Mouse (Mus musculus): ENCODE data around the gene Gm9821.

The Gm9821 gene

DNA sequence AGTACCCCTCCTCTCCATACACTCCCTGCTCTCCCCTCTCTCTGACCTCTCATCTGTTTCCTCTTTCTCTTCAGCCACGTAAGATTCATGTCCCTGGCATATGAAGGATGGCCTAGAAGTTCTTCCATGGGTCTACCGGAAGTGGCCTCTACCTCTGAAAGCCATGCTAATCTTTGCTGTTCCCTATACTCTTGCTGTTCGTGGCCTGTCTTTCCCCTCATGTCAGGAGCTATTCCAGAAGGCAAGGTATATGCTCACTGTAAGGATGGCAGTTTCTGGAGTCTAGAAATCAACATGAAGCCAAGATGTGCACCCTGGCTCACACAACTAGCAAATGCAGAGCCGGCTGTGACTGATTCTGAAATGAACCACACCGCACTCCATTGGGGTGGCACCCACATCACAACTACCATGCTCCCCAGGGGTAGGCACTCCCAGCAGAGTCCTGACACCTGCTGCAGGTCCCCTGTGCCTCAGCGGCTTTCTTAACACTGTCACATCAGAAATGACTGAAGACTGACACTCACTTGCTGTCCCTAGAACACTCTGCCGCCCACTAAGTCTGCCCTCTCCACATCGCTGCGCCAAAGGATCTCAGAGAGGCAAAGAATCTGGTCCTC is 39.5 kb downstream of the Gm9821 start:
- in situ Hi-C loops (cut with MboI; ENCODE audit: low pct_unique_long_range_greater_than_20kb in 1 of 2, low sequenced_read_pairs in 2 of 2, unreplicated experiment in 1 of 2): no loop called here

DNA sequence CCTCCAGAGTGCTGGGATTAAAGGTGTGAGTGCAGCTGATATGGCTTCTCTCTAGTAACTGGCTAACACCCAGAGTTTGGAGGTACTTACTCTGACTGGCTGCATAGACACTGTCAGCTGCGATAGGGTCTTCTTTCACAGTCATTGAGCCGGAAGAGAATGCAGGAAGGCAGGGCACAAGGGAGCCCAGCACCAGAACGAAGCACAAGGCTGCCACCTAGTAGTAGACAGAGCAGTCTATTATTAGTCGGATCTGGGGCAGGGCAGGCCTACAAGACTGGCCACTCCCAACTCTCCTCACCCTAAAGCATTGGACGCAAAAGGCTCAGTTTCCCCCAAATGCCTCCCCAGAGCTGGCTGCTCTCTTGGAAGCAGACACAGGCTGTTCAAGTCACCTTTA is 40.6 kb downstream of the Gm9821 start:
- in situ Hi-C loops (cut with MboI; ENCODE audit: low pct_unique_long_range_greater_than_20kb in 1 of 2, low sequenced_read_pairs in 2 of 2, unreplicated experiment in 1 of 2): no loop called here

GRCm38 (mm10) chr2:91987542-91987941 is 42.0 kb downstream of the Gm9821 start:
- in situ Hi-C loops (cut with MboI; ENCODE audit: low pct_unique_long_range_greater_than_20kb in 1 of 2, low sequenced_read_pairs in 2 of 2, unreplicated experiment in 1 of 2): no loop called here

GRCm38 (mm10) chr2:91989750-91990149 is 44.2 kb downstream of the Gm9821 start:
- in situ Hi-C loops (cut with MboI; ENCODE audit: low pct_unique_long_range_greater_than_20kb in 1 of 2, low sequenced_read_pairs in 2 of 2, unreplicated experiment in 1 of 2): loop anchor here in 1 of 2 experiments (10.0 kb wide), 1 partner anchor 325 kb away; no protein-coding TSS in a partner anchor

DNA sequence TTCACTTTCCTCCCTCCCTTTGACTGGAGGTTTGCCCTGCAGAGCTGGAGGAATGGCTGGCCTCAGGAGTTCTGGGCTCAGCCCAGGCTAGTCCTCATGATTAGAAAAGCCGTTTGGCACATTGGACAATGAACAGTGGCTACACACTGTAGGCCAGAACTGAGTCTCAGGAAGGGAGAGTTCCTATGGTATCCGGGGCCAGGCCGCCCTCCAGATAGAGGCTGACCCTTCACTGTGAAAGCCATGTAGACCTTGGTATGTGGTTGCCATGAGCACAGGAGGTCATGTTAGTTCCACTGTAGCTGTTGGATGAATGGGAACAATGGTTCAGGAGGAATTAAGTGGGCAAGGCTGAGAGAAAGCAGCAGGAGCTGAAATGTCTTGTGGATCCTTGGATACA is 47.9 kb downstream of the Gm9821 start:
- in situ Hi-C loops (cut with MboI; ENCODE audit: low pct_unique_long_range_greater_than_20kb in 1 of 2, low sequenced_read_pairs in 2 of 2, unreplicated experiment in 1 of 2): loop anchor here in 1 of 2 experiments (10.0 kb wide), 1 partner anchor 321 kb away; no protein-coding TSS in a partner anchor

GRCm38 (mm10) chr2:91996006-91996405 is 50.5 kb downstream of the Gm9821 start:
- in situ Hi-C loops (cut with MboI; ENCODE audit: low pct_unique_long_range_greater_than_20kb in 1 of 2, low sequenced_read_pairs in 2 of 2, unreplicated experiment in 1 of 2): loop anchor here in 1 of 2 experiments (10.0 kb wide), 1 partner anchor 319 kb away; no protein-coding TSS in a partner anchor

Data from mouse embryonic stem cell (cell line).